Mouse (Mus musculus) CD4-positive helper T cell, adult 2 months (primary cell): ENCODE results near the gene Sfi1.
"Not testable (repeated sequence)": the region's sequence is repeated elsewhere in the genome, so short reads cannot be mapped to it uniquely, and the experiment has no call there.

Experiments used
- DNase-seq: peaks from one replicate; pipeline ENCODE4 v3.0.0-alpha.2; 2012; ENCODE audit warnings: low read depth, missing footprints, low spot score

Gene Sfi1

GRCm38 (mm10) chr11:3104501-3105260 lies 88.6 kb downstream of the Sfi1 start:
- DNase-seq, result peak; percentile 96

- DNase-seq, result peak; percentile 8
Measured at GRCm38 (mm10) chr11:3103619-3104164, 89.6 kb downstream of the Sfi1 start.

- not testable (repeated sequence) for DNase-seq
Measured at GRCm38 (mm10) chr11:3102626-3103025, 90.6 kb downstream of the Sfi1 start.

GRCm38 (mm10) chr11:3101875-3102494 lies 91.3 kb downstream of the Sfi1 start:
- DNase-seq, result peak; percentile 21

- DNase-seq, result peak; percentile 21
Measured at GRCm38 (mm10) chr11:3101072-3101874, 92.0 kb downstream of the Sfi1 start.

GRCm38 (mm10) chr11:3100066-3100645 lies 93.1 kb downstream of the Sfi1 start:
- DNase-seq, result peak; percentile 28
